Mouse (Mus musculus): ENCODE measurements around the gene Ttc39a. TPM values are rescaled to one million over a fixed set of nuclear protein-coding genes. Genes with fewer than 3 reads are reported as not detected.

Gene Ttc39a
- polyA plus RNA-seq, 1 experiment from 2014 or later, result 19.8 TPM

DNA sequence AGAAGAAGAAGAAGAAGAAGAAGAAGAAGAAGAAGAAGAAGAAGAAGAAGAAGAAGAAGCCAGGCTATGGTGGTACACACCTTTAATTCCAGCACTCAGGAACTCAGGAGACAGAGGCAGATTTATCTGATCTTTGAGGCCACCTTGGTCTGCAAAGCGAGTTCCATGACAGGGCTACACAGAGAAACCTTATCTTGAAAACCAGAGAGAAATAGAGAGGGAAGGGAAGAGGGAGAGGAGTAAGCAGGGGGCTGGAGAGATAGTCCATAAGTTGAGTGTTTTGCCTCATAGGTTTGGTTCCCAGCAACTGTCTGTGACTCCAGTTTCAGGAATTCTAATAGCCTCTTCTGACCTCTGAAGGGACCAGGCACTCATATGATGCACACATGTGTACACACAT is 82.4 kb downstream of the Ttc39a start:
- ATAC-seq, result no peak
- Histone ChIP-seq H3K9me3 (ENCODE audit: control insufficient read depth, low read length) (no peaks in the 10 kb centered on the region), H3K27ac (ENCODE audit: low read length) (no peak overlapping the region), H3K36me3 (ENCODE audit: control insufficient read depth, insufficient read depth, low read length) (no peaks in the 10 kb centered on the region), H3K4me3 (ENCODE audit: low read length) (no peak overlapping the region), H3K4me2 (ENCODE audit: low read depth, low read length) (no peak overlapping the region), H3K9ac (ENCODE audit: low read depth, low read length) (no peak overlapping the region), H3K27me3 (replicated peaks; ENCODE audit: control insufficient read depth, insufficient read depth, low read length) (no peaks in the 10 kb centered on the region), H3K4me1 (ENCODE audit: control insufficient read depth, insufficient read depth, low read length) (no peaks in the 10 kb centered on the region)
- WGBS, result 61% methylated on average over 1 of the region's 1 CpGs

DNA sequence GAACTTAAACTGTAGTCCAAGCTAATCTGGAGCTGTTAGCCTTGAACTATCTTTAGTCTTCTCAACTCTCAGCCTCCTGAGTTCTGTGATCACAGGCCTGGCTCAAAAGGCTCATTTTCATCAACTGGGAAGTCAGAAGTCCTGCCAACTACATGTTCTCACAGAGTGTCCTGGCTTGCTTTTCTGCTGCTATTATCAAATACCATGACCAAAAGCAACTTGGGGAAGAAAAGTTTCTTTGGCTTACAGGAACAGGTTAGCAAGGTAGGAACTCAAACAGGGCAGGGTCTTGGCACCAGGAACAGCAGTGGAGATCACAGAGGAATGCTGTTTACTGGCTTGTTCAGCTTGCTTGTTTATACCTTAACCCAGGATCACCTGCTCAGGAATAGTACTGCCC is 87.2 kb downstream of the Ttc39a start:
- Histone ChIP-seq H3K9ac (ENCODE audit: low read depth, low read length) (no peak overlapping the region), H3K36me3 (ENCODE audit: control insufficient read depth, insufficient read depth, low read length) (no peaks in the 10 kb centered on the region), H3K27me3 (replicated peaks; ENCODE audit: control insufficient read depth, insufficient read depth, low read length) (no peaks in the 10 kb centered on the region), H3K4me2 (ENCODE audit: low read depth, low read length) (no peak overlapping the region), H3K27ac (ENCODE audit: low read length) (no peak overlapping the region), H3K4me1 (ENCODE audit: control insufficient read depth, insufficient read depth, low read length) (no peaks in the 10 kb centered on the region), H3K4me3 (ENCODE audit: low read length) (no peak overlapping the region), H3K9me3 (ENCODE audit: control insufficient read depth, low read length) (no peaks in the 10 kb centered on the region)
- ATAC-seq, result no peak

Other genes starting within 250 kb of the Ttc39a start
- 50.4 and 53.5 TPM in 2 replicates for gene Osbpl9, start 204.4 kb upstream of the Ttc39a start, polyA plus RNA-seq (2015; fragmentation: Nextera tagmentation; extraction: Ambion mirVana)
- gene Calr4, start 172.1 kb upstream of the Ttc39a start, polyA plus RNA-seq (2015; fragmentation: Nextera tagmentation; extraction: Ambion mirVana), result 0.16 TPM in 1 of 2 replicates, not detected in the other
- gene Eps15, start 126.4 kb upstream of the Ttc39a start, polyA plus RNA-seq (2015; fragmentation: Nextera tagmentation; extraction: Ambion mirVana), result 26.4 and 27.9 TPM in 2 replicates
- gene Rnf11, start 78.1 kb downstream of the Ttc39a start, polyA plus RNA-seq (2015; fragmentation: Nextera tagmentation; extraction: Ambion mirVana), result 15.0 and 21.8 TPM in 2 replicates
- not detected in 2 replicates for gene 4930522H14Rik, start 124.7 kb downstream of the Ttc39a start, polyA plus RNA-seq (2015; fragmentation: Nextera tagmentation; extraction: Ambion mirVana)

Measured in intestine, embryonic 16.5 days (tissue).